Mouse (Mus musculus) hindbrain, embryonic 12.5 days (tissue): ENCODE measurements at regions not wholly inside any gene's neighbourhood (a gene's known extent, or its start where the extent isn't known, plus 50 kb on each side); places are given as distances from the start of the nearest gene placed in this dataset.

ENCODE experiments used
- ATAC-seq: fragments of 200-750 bp; cut with Nextera tagmentation; 2 replicates; pipeline ENCODE4 v1.8.0; 2017; ENCODE audit warnings: moderate TSS enrichment; ENCODE audit not compliant: low FRiP score
- H3K27ac ChIP-seq: fragments of 300-500 bp; sonication (generic); 2 replicates; pipeline ENCODE4 v1.5.1; 2016; ENCODE audit warnings: mild to moderate bottlenecking
- H3K27me3 ChIP-seq: fragments of 300-500 bp; sonication (generic); 2 replicates; pipeline ENCODE4 v1.6.1; 2016; ENCODE audit warnings: mild to moderate bottlenecking
- H3K36me3 ChIP-seq: fragments of 300-500 bp; sonication (generic); 2 replicates; pipeline ENCODE4 v1.6.1; 2016; ENCODE audit warnings: mild to moderate bottlenecking
- H3K4me1 ChIP-seq: fragments of 300-500 bp; sonication (generic); 2 replicates; pipeline ENCODE4 v1.6.1; 2016
- H3K4me2 ChIP-seq: fragments of 300-500 bp; sonication (generic); replicated peaks from 2 replicates; pipeline ENCODE4 v1.6.1; 2016; ENCODE audit warnings: mild to moderate bottlenecking
- H3K4me3 ChIP-seq: fragments of 300-500 bp; sonication (generic); 2 replicates; pipeline ENCODE4 v1.5.1; 2016; ENCODE audit warnings: mild to moderate bottlenecking
- H3K9ac ChIP-seq: fragments of 300-500 bp; sonication (generic); 2 replicates; pipeline ENCODE4 v1.6.1; 2016; ENCODE audit warnings: mild to moderate bottlenecking, moderate library complexity
- H3K9me3 ChIP-seq: fragments of 300-500 bp; sonication (generic); replicated peaks from 2 replicates; pipeline ENCODE4 v1.6.1; 2016; ENCODE audit warnings: mild to moderate bottlenecking
- WGBS: fragments of 180-500 bp; shearing (Covaris S2); methylation state at CpG from one replicate; pipeline ENCODE4 v1.1.7; 2016; 5-methylcytosine and 5-hydroxymethylcytosine counted together

DNA sequence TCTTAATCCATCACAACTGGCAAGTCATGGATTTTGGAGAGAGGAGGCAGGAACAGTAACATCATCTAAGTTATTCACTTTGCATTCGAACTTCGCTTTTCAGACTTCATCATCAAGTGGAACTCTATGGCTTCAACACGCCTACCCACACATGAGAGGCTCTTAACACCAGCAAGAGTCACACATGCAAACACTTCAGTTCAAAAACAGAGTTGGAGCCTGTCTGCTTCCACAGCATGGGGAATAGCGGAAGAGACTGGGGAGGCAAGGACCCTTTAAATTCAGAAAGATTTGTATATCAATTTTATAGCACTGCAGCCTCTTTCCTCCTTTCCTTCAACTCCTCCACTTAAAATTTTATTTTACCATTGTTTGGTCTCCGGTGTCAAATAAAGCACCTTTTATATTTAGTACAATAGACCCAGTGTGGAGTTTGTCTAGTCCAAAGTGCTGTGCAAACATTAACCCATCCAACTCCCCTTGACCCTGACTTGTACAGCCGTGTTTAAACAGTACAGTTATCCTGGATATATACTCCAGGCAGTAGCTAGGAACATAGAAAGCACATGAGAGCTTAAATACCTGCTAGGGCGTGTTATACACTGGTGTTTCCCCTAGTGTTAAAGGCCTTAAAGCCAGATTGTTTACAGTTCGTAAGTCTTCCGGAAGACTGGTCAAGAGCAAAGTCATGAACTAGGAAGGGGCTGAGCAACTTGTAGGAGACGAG lies 203.5 kb downstream of the Fgf9 start:
- Histone ChIP-seq H3K4me2 (no peak overlapping the region), H3K27ac (no peak overlapping the region), H3K27me3 (no peaks in the 10 kb centered on the region), H3K9ac (no peak overlapping the region), H3K4me3 (no peak overlapping the region), H3K36me3 (no peaks in the 10 kb centered on the region), H3K9me3 (no peaks in the 10 kb centered on the region), H3K4me1 (no peaks in the 10 kb centered on the region)
- WGBS, result 84% methylated on average over 10 of the region's 10 CpGs
- no peak for ATAC-seq

DNA sequence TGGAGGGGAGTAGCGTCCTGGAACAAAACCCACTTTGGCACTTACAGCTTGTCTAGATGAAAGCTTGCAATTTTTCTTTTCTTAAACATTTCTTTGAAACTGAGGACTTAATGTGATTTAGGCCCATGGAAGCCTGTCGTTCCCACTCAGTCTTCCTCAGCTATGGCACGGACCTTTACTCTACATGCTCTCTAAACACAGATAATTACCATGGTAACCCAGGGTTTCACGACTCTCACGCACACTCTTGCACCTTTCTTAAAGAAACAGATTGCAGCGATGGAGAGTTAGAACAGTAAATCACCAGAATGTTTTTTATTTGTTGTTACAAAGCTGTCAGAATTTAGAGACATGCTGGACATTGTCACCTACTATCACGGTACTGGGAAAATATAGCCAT lies 195.0 kb downstream of the Fgf9 start:
- Histone ChIP-seq H3K9ac (no peak overlapping the region), H3K4me1 (no peaks in the 10 kb centered on the region), H3K4me3 (no peak overlapping the region), H3K27me3 (no peaks in the 10 kb centered on the region), H3K36me3 (no peaks in the 10 kb centered on the region), H3K4me2 (no peak overlapping the region), H3K9me3 (no peaks in the 10 kb centered on the region), H3K27ac (no peak overlapping the region)
- no peak for ATAC-seq
- WGBS, result 66% methylated on average over 7 of the region's 7 CpGs

DNA sequence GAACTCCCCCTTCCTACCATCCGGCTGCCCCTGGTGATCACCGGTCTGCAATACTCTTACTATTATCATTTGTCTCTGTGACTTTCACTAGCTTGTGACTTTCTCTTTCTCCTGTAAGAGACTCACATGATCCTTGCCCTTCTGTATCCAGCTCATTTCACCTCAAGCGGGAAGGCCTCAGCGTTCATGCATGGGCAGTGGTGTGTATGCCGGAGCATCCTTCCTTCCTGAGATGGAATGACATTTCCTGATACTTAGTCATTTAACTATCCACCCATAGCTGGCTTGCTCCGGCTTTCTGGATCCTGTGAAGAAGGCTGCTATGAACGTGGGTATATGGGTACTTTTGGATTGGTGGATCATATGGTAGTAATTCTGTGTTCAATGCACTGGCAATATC lies 194.1 kb downstream of the Fgf9 start:
- WGBS, result 76% methylated on average over 7 of the region's 7 CpGs
- no peaks in the 10 kb centered on the region for H3K27me3 ChIP-seq

GRCm38 (mm10) chr14:58253369-58253968 lies 183.1 kb downstream of the Fgf9 start:
- WGBS, result 78% methylated on average over 3 of the region's 3 CpGs
- H3K4me2 ChIP-seq, result no peak overlapping the region
- 0 out of 2 replicates have a peak, but pooled peaks cover 4% of the 10 kb centered on the region for H3K4me1 ChIP-seq
- H3K9me3 ChIP-seq, result no peaks in the 10 kb centered on the region
- no peak overlapping the region for H3K27ac ChIP-seq
- H3K4me3 ChIP-seq, result no peak overlapping the region
- no peak for ATAC-seq
- H3K36me3 ChIP-seq, result no peaks in the 10 kb centered on the region
- H3K9ac ChIP-seq, result no peak overlapping the region
- H3K27me3 ChIP-seq, result no peaks in the 10 kb centered on the region

More for the DNA sequence above, 194.1 kb downstream of the Fgf9 start:
- no peaks in the 10 kb centered on the region for H3K4me1 ChIP-seq
- H3K36me3 ChIP-seq, result no peaks in the 10 kb centered on the region
- no peak overlapping the region for H3K27ac ChIP-seq
- no peaks in the 10 kb centered on the region for H3K9me3 ChIP-seq
- no peak for ATAC-seq
- H3K4me3 ChIP-seq, result no peak overlapping the region
- H3K4me2 ChIP-seq, result no peak overlapping the region
- no peak overlapping the region for H3K9ac ChIP-seq

DNA sequence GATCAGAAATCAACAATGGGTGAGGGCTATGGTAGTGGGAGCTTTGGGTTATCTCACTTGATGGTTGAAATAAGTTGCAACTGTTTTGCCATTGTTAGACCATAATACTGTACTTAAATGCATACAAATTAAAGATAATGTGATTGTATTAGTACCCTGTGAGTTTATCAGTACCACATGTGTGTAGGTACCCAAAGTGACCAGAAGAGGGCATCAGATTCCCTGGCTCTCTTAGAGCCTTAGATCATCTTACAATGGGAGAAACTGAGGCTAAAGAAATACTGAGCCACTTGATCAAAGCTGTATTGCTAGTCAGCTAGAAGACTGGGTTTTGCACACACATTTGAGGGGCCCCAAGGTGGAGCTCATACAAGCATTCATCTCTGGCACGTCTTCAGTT lies 155.5 kb downstream of the Fgf9 start:
- Histone ChIP-seq H3K9ac (no peak overlapping the region), H3K36me3 (no peaks in the 10 kb centered on the region), H3K4me1 (no peaks in the 10 kb centered on the region), H3K27me3 (no peaks in the 10 kb centered on the region), H3K27ac (no peak overlapping the region), H3K4me3 (no peak overlapping the region), H3K9me3 (no peaks in the 10 kb centered on the region), H3K4me2 (no peak overlapping the region)
- ATAC-seq, result no peak
- WGBS, result 87% methylated on average over 1 of the region's 1 CpGs

- Histone ChIP-seq H3K9ac (no peak overlapping the region), H3K27me3 (no peaks in the 10 kb centered on the region), H3K4me3 (no peak overlapping the region), H3K36me3 (no peaks in the 10 kb centered on the region), H3K4me2 (no peak overlapping the region), H3K9me3 (no peaks in the 10 kb centered on the region), H3K27ac (no peak overlapping the region), H3K4me1 (no peaks in the 10 kb centered on the region)
- 86% methylated on average over 3 of the region's 3 CpGs for WGBS
- no peak for ATAC-seq
Measured at GRCm38 (mm10) chr14:58224419-58224818, 154.1 kb downstream of the Fgf9 start.

- Histone ChIP-seq H3K27ac (no peak overlapping the region), H3K27me3 (0 out of 2 replicates have a peak, but pooled peaks cover 12% of the 10 kb centered on the region), H3K36me3 (no peaks in the 10 kb centered on the region), H3K4me2 (no peak overlapping the region), H3K4me1 (no peaks in the 10 kb centered on the region), H3K9me3 (no peaks in the 10 kb centered on the region), H3K9ac (no peak overlapping the region), H3K4me3 (no peak overlapping the region)
- WGBS, result 94% methylated on average over 1 of the region's 1 CpGs
- ATAC-seq, result no peak
Measured at GRCm38 (mm10) chr14:58208401-58208800, 138.1 kb downstream of the Fgf9 start.

DNA sequence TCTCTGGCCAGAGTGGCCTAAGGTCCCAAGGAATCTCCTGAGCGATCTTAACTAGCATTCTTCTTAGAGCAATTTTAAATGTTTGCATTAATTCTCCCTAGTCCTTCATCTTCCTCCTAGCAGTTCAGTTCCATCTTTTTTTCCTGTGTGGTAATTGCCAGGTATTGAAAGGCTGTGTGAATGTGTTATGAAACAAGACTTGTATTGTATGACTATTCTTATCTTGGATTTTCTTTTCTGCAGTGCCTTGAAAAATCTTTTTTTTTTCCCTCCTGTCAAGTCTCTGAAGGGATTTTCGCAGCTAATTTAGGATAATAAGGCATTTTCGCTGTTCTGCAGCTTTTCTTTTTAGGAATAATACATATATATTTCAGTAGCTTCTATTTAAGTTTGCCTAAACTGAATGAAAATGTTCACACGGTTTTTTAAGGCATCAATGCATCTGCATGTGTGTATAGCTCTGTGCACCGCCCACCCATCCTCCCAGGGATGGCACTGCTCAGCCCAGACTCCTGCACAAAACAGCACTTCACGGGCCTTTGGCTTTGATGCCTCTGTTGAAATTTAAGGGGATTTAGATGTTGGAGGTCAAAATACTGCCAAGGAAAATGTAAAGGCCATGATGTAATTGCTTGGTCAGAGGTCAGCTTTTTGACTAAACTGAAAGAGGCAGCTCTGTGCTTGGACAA lies 132.4 kb downstream of the Fgf9 start:
- no peak overlapping the region for H3K4me2 ChIP-seq
- H3K9me3 ChIP-seq, result no peaks in the 10 kb centered on the region
- H3K36me3 ChIP-seq, result no peaks in the 10 kb centered on the region
- no peak overlapping the region for H3K27ac ChIP-seq
- no peak overlapping the region for H3K4me3 ChIP-seq
- ATAC-seq, result no peak
- peaks cover 20% of the 10 kb centered on the region; the same call in 1 of the 2 replicates for H3K27me3 ChIP-seq
- WGBS, result 43% methylated on average over 6 of the region's 6 CpGs
- no peak overlapping the region for H3K9ac ChIP-seq
- H3K4me1 ChIP-seq, result no peaks in the 10 kb centered on the region

- H3K36me3 ChIP-seq, result no peaks in the 10 kb centered on the region
- H3K27me3 ChIP-seq, result no peaks in the 10 kb centered on the region
- ATAC-seq, result no peak
- no peak overlapping the region for H3K4me2 ChIP-seq
- no peak overlapping the region for H3K9ac ChIP-seq
- H3K27ac ChIP-seq, result no peak overlapping the region
- 83% methylated on average over 15 of the region's 15 CpGs for WGBS
- no peak overlapping the region for H3K4me3 ChIP-seq
- no peaks in the 10 kb centered on the region for H3K9me3 ChIP-seq
- no peaks in the 10 kb centered on the region for H3K4me1 ChIP-seq
Measured at GRCm38 (mm10) chr14:58189948-58190347, 119.6 kb downstream of the Fgf9 start.

GRCm38 (mm10) chr14:58182869-58183268 lies 112.5 kb downstream of the Fgf9 start:
- no peaks in the 10 kb centered on the region for H3K9me3 ChIP-seq
- no peak overlapping the region for H3K4me3 ChIP-seq
- no peak for ATAC-seq
- H3K4me2 ChIP-seq, result no peak overlapping the region
- no peaks in the 10 kb centered on the region for H3K27me3 ChIP-seq
- WGBS, result 58% methylated on average over 5 of the region's 5 CpGs
- no peaks in the 10 kb centered on the region for H3K36me3 ChIP-seq
- H3K9ac ChIP-seq, result no peak overlapping the region
- no peaks in the 10 kb centered on the region for H3K4me1 ChIP-seq
- H3K27ac ChIP-seq, result no peak overlapping the region

DNA sequence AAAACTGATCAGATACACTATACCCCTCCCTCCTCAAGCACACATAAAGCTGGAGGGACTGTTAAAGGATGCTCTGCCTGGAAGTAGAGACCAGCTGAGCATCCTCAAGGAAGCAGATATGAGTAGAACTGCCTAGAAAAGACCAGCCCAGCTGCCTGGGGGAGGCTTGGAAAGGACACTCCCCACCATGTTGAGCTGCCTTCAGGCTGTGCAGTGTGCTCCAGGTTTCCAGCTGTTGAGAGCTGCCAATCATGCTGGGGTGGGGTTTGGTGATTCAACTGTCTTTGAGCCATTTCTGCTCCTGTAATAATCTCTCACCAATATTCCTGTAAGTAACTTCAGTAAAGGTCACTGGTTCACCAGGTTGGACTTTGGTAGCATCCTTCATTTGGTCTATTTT lies 110.4 kb downstream of the Fgf9 start:
- no peaks in the 10 kb centered on the region for H3K27me3 ChIP-seq
- no peaks in the 10 kb centered on the region for H3K4me1 ChIP-seq
- H3K36me3 ChIP-seq, result no peaks in the 10 kb centered on the region
- H3K4me3 ChIP-seq, result no peak overlapping the region
- H3K9ac ChIP-seq, result no peak overlapping the region
- no peak overlapping the region for H3K4me2 ChIP-seq
- no peak overlapping the region for H3K27ac ChIP-seq
- ATAC-seq, result no peak
- no peaks in the 10 kb centered on the region for H3K9me3 ChIP-seq

DNA sequence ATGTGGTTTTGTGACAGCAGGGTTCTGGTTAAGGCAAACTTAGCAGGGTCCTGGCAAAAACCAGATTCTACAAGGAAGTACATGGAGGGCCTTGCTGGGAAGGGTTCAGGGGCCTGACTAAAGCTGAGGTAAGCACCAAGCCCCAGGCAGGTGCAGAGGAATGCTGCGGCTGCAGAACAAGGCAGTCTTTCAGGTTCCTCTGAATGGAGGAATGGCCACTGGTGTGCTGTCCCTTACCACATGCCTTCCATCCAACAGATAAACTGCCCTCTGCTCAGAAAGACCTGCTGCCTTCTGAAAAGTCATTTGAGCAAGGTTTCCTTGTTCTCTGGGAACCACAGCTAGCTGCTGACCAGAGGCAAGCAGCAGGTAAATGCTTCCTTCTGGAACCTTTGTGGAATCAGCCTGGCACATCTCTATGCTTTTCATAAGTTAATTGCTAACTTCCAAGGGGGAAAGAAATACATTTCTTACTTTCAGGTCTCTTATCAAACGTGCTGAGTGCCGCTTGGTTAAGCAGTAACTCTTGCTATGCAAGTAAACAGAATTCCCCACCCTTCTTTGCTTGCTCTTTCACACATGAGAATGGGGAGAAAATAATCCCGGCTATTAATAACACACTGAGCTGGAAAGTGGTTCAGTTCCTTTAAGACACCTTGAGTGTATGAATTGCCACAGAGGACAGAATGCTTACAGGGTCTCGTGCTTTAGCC lies 105.5 kb downstream of the Fgf9 start:
- Histone ChIP-seq H3K36me3 (no peaks in the 10 kb centered on the region), H3K27me3 (no peaks in the 10 kb centered on the region), H3K4me3 (no peak overlapping the region), H3K9ac (no peak overlapping the region), H3K4me2 (no peak overlapping the region), H3K4me1 (no peaks in the 10 kb centered on the region), H3K9me3 (no peaks in the 10 kb centered on the region), H3K27ac (no peak overlapping the region)
- no peak for ATAC-seq
- WGBS, result 84% methylated on average over 5 of the region's 5 CpGs
